Mouse (Mus musculus) forebrain, embryonic 14.5 days (tissue): ENCODE data around the gene D630003M21Rik. TPM values are rescaled to one million over a fixed set of nuclear protein-coding genes. Genes with fewer than 3 reads are reported as not detected.
A peak's percentile ranks its signal among the peaks of the same experiment; 100 is the strongest.

Experiments used
- ATAC-seq: fragments of 200-750 bp; cut with Nextera tagmentation; 2 replicates; pipeline ENCODE4 v1.8.0; 2017; ENCODE audit warnings: mild to moderate bottlenecking, moderate library complexity
- DNase-seq: peaks from one replicate; pipeline ENCODE4 v3.0.0-alpha.2; 2015; ENCODE audit warnings: low spot score
- H3K27ac ChIP-seq: fragments of 300-500 bp; sonication (generic); 2 replicates; pipeline ENCODE4 v1.5.1; 2014; ENCODE audit warnings: low read depth, mild to moderate bottlenecking, control low read depth, low read length, moderate library complexity
- H3K27me3 ChIP-seq: fragments of 300-500 bp; sonication (generic); replicated peaks from 2 replicates; pipeline ENCODE4 v1.6.1; 2014; ENCODE audit warnings: low read length, control low read depth, mixed read lengths; ENCODE audit not compliant: control insufficient read depth, insufficient read depth
- H3K36me3 ChIP-seq: fragments of 300-500 bp; sonication (generic); 2 replicates; pipeline ENCODE4 v1.6.1; 2014; ENCODE audit warnings: low read length, control low read depth; ENCODE audit not compliant: control insufficient read depth, insufficient read depth
- H3K4me1 ChIP-seq: fragments of 300-500 bp; sonication (generic); 2 replicates; pipeline ENCODE4 v1.6.1; 2014; ENCODE audit warnings: antibody characterized with exemption, low read length, control low read depth; ENCODE audit not compliant: control insufficient read depth, insufficient read depth
- H3K4me2 ChIP-seq: fragments of 300-500 bp; sonication (generic); 2 replicates; pipeline ENCODE4 v1.6.1; 2014; ENCODE audit warnings: mild to moderate bottlenecking, control low read depth, low read length
- H3K4me3 ChIP-seq: fragments of 300-500 bp; sonication (generic); 2 replicates; pipeline ENCODE4 v1.5.1; 2014; ENCODE audit warnings: low read depth, low read length, control low read depth
- H3K9ac ChIP-seq: fragments of 300-500 bp; sonication (generic); 2 replicates; pipeline ENCODE4 v1.6.1; 2014; ENCODE audit warnings: mild to moderate bottlenecking, low read length, control low read depth, moderate library complexity
- H3K9me3 ChIP-seq: fragments of 300-500 bp; sonication (generic); replicated peaks from 2 replicates; pipeline ENCODE4 v1.6.1; 2016; ENCODE audit warnings: low read length, control low read depth, mixed read lengths; ENCODE audit not compliant: control insufficient read depth
- WGBS: fragments of 180-500 bp; shearing (Covaris S2); extraction: QIAGEN DNeasy Blood & Tissue Kit; methylation state at CpG from one replicate; pipeline ENCODE4 v1.1.7; 2014; 5-methylcytosine and 5-hydroxymethylcytosine counted together
- polyA plus RNA-seq: library from polyadenylated mRNA; unstranded; fragments of >200 nt; fragmentation: Nextera tagmentation; extraction: Ambion mirVana; gene quantifications from 2 replicates; pipeline ENCODE4 v1.2.1, GENCODE M21; 2014

The D630003M21Rik gene
- polyA plus RNA-seq, 1 experiment from 2014 or later, result 1.5 TPM

GRCm38 (mm10) chr2:158225301-158225700 lies 3.7 kb downstream of the D630003M21Rik start:
- ATAC-seq (no peak), DNase-seq (no peak)
- Histone ChIP-seq H3K27ac (no peak overlapping the region), H3K27me3 (no peaks in the 10 kb centered on the region), H3K9me3 (no peaks in the 10 kb centered on the region), H3K4me3 (no peak overlapping the region), H3K36me3 (no peaks in the 10 kb centered on the region), H3K9ac (no peak overlapping the region), H3K4me2 (no peak overlapping the region), H3K4me1 (peaks cover 10% of the 10 kb centered on the region)
- WGBS, result 77% methylated on average over 5 of the region's 5 CpGs

DNA sequence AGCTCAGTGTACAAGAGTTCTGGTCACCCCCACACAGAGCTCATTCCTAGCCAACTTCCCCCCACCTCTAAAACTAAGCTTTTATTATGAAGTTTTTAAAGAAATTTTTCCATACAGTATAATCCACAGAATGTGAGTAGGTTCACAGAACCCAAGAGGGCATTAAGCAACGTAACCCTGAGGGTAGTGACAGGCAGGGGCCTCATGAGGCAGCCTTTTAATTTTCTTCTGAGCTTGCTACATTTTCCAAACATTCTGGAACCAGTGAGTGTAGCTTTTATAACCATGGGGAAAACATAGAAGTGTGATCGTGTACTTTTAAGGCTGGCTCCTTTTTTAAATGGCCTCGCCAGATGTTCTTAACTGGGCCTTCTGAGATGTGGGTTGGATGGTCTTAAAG lies 5.5 kb downstream of the D630003M21Rik start:
- Histone ChIP-seq H3K36me3 (no peaks in the 10 kb centered on the region), H3K9ac (no peak overlapping the region), H3K4me1 (no peaks in the 10 kb centered on the region; the same call in 1 of the 2 replicates), H3K27ac (no peak overlapping the region), H3K4me3 (no peak overlapping the region), H3K4me2 (no peak overlapping the region), H3K9me3 (no peaks in the 10 kb centered on the region), H3K27me3 (no peaks in the 10 kb centered on the region)
- 87% methylated on average over 3 of the region's 3 CpGs for WGBS
- ATAC-seq (no peak), DNase-seq (no peak)

DNA sequence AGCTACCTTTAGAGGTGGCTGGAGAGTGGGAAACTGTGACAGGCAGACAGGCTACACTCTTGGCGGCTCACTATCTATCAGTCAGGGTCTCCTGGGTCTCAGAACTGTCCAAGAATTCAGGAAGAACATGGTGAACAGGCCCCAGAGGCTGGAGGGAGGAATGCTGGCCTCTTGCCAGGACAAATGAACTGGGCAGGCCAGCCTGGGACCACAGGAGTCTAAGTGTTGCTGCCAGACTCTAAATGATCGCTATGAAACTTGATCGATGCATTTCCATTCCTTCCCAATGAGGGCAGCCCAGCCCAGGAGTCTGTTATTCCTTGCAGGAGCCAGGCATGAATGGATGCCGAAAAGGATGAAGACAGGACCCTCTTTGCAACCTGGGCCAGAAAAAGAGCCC lies 6.4 kb downstream of the D630003M21Rik start:
- Histone ChIP-seq H3K9ac (no peak overlapping the region), H3K9me3 (no peaks in the 10 kb centered on the region), H3K27me3 (no peaks in the 10 kb centered on the region), H3K27ac (no peak overlapping the region), H3K4me1 (no peaks in the 10 kb centered on the region), H3K36me3 (no peaks in the 10 kb centered on the region), H3K4me2 (no peak overlapping the region), H3K4me3 (no peak overlapping the region)
- ATAC-seq, result no peak
- 66% methylated on average over 4 of the region's 4 CpGs for WGBS
- no peak for DNase-seq

DNA sequence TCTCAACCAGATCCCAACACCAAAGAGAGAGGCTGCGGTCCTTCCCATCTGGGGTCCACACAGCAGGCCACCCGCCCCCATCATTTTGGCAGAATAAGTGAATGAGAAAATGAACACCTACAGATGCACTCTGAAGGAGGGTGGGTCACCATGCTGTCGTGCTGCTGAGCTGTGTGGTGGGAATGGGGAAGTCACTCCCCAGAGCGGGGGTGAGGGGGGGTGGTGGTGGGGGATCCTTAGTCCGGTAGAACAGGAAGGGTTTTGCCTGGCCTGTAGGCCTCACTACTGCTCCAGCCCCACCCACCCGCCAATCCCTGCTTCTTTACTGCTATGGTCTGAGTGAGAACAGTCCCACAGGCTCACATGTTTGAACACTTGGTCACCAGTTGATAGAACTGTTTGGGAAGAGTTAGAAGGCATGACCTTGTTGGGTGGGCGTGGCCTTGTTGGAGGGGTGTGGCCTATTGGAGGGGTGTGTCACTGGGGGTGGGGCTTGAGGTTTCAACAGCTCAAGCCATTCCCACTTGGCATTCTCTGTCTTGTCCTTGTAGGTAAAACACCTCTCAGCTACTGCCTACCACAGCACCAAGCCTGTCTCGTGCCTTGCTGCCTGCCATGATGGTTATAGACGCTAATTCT lies 7.5 kb downstream of the D630003M21Rik start:
- no peak overlapping the region for H3K4me2 ChIP-seq
- 89% methylated on average over 9 of the region's 9 CpGs for WGBS
- H3K36me3 ChIP-seq, result no peaks in the 10 kb centered on the region
- no peaks in the 10 kb centered on the region for H3K27me3 ChIP-seq
- no peaks in the 10 kb centered on the region for H3K4me1 ChIP-seq
- DNase-seq (no peak), ATAC-seq (no peak)
- H3K9ac ChIP-seq, result no peak overlapping the region
- no peak overlapping the region for H3K4me3 ChIP-seq
- no peak overlapping the region for H3K27ac ChIP-seq
- H3K9me3 ChIP-seq, result no peaks in the 10 kb centered on the region

GRCm38 (mm10) chr2:158219562-158219961 lies 9.5 kb downstream of the D630003M21Rik start:
- Histone ChIP-seq H3K36me3 (no peaks in the 10 kb centered on the region), H3K27me3 (no peaks in the 10 kb centered on the region), H3K4me2 (no peak overlapping the region), H3K9ac (no peak overlapping the region), H3K4me3 (no peak overlapping the region), H3K9me3 (no peaks in the 10 kb centered on the region), H3K27ac (no peak overlapping the region), H3K4me1 (no peaks in the 10 kb centered on the region)
- 94% methylated on average over 2 of the region's 2 CpGs for WGBS
- ATAC-seq (no peak), DNase-seq (no peak)

DNA sequence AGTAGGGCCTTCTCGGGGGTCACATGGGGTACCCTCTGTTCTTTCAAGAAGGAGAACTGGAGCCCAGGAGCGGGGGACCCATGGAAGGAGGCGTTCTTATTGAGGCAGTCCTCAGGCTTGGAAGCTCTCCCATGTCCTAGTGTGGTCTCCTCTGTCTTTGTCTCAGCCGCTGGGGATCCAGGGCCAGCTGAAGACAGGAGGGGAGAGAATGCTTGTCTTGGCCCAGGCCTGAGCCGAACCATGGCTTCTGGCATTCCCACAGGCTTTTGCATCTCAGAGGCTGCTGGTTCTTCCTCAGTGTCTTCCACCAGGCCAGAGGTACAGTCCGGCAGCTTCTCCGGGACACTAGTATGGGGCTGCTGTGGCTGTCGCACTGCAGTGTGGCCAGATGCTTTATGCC lies 12.5 kb downstream of the D630003M21Rik start:
- H3K4me3 ChIP-seq, result no peak overlapping the region
- ATAC-seq (no peak), DNase-seq (no peak)
- no peak overlapping the region for H3K4me2 ChIP-seq
- no peaks in the 10 kb centered on the region for H3K9me3 ChIP-seq
- no peak overlapping the region for H3K27ac ChIP-seq
- H3K9ac ChIP-seq, result no peak overlapping the region
- WGBS, result 89% methylated on average over 8 of the region's 8 CpGs
- no peaks in the 10 kb centered on the region for H3K36me3 ChIP-seq
- H3K4me1 ChIP-seq, result no peaks in the 10 kb centered on the region
- no peaks in the 10 kb centered on the region for H3K27me3 ChIP-seq

- 71% methylated on average over 9 of the region's 9 CpGs for WGBS
- peak; percentile 42 for DNase-seq
- Histone ChIP-seq H3K4me1 (no peaks in the 10 kb centered on the region), H3K4me3 (no peak overlapping the region), H3K4me2 (no peak overlapping the region), H3K36me3 (no peaks in the 10 kb centered on the region), H3K9ac (no peak overlapping the region), H3K27me3 (no peaks in the 10 kb centered on the region), H3K9me3 (no peaks in the 10 kb centered on the region), H3K27ac (peak overlapping the region; percentile 39; the same call in 1 of the 2 replicates)
- ATAC-seq, result peak; percentile 26; the same call in 1 of the 2 replicates
Measured at GRCm38 (mm10) chr2:158215283-158216117, 13.5 kb downstream of the D630003M21Rik start.

GRCm38 (mm10) chr2:158211764-158212471 lies 17.1 kb downstream of the D630003M21Rik start:
- no peak for ATAC-seq
- 64% methylated on average over 4 of the region's 4 CpGs for WGBS

More at GRCm38 (mm10) chr2:158211764-158212471, 17.1 kb downstream of the D630003M21Rik start:
- no peak overlapping the region for H3K4me2 ChIP-seq
- H3K27ac ChIP-seq, result no peak overlapping the region
- H3K9me3 ChIP-seq, result no peaks in the 10 kb centered on the region
- no peak overlapping the region for H3K9ac ChIP-seq
- H3K4me3 ChIP-seq, result no peak overlapping the region
- H3K36me3 ChIP-seq, result no peaks in the 10 kb centered on the region
- H3K27me3 ChIP-seq, result no peaks in the 10 kb centered on the region
- no peaks in the 10 kb centered on the region for H3K4me1 ChIP-seq
- DNase-seq, result no peak
